Mouse (Mus musculus): ENCODE measurements around the gene Cdyl.

The Cdyl gene

DNA sequence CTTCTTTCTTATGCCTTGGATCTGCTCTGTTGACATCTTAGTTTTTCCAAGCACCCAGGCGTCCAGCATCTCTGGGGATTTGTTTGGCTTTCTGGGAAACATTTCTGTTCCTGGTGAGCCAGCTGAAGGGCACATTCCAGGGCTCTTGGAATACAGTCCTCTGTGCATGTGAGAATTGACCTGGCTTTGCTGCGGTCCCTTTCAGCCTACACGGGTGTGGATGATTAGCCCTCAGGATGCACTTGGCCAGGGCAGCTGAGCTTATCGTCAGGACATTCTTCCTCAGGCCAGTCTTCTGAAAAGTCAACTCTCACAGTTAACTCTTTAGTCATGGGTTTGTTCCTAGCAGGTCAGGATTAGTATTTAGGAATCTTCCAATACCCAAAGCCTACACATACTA lies 136.7 kb downstream of the Cdyl start:
- in situ Hi-C loops (cut with MboI, MseI): no loop called here

DNA sequence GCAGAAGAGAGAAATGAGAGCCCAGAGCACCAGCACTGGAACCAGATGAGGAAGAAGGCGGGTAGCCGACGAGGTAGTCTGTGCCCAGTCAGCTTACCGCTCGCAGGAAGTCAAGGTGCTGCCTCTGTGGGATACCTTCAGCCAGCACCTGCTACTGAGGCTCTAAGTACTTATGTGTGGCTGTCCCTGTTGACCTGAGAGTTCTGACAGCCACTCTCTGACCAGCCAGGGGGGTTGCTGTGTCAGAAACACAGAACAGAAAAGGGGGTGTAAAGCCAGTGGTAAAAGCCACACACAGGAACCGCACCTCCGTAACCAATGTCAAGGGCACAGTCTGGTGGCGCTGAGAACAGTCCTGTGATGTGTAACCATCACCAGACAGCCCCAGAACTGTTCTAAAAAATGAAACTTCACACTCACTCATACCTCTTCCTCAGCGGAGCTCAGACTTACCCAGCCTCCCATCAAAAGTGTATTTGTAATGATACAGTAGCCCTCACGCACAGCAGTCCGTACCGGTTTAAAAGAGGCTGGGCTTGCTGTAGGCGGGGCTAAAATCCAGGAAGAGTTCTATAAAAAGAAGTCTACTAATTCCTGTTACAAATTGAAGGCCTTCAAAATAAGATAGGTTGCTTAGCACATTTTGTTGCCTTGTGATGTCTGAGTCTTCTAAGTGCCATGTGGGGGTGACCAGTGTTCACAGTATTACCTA lies 138.3 kb downstream of the Cdyl start:
- in situ Hi-C loops (cut with MboI, MseI): no loop called here

DNA sequence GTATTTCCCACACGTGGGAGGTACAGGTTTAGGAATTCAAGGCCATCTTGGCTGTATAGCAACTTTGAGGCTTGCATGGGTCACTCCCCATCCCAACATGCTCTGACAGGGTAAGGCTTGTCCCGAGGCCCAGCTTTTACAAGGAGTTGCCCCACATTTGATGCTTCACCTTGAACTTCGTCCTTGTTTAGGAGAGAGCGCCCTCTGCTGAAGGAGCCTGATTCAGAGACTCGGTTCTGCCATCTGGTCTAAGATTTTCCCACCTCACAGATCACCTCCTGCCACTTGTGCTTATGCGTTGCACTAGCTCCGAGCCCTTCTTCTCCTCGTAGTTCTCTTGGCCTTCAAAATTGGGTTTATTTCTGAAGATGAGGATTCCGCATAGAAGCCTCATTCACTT lies 139.0 kb downstream of the Cdyl start:
- in situ Hi-C loops (cut with MboI, MseI): no loop called here

DNA sequence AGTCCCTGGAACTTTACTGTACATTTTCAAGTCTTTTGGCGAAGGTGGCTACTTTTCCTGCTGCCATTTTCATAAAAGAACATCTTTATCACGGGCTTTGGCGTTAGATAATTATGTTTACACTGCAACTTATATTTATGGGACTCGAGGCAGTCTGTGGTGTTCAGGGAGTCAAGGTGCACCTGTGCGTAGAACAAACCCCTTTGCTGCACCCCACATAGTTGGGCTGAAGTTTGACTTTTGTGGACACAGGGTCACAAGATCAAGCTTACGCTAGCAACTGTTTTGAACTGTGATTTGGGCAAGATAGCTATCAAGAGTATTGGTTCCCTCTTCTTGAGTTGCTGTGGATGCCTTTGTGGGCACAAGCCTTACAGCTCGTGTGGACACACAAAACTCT lies 140.6 kb downstream of the Cdyl start:
- in situ Hi-C loops (cut with MboI, MseI): no loop called here

DNA sequence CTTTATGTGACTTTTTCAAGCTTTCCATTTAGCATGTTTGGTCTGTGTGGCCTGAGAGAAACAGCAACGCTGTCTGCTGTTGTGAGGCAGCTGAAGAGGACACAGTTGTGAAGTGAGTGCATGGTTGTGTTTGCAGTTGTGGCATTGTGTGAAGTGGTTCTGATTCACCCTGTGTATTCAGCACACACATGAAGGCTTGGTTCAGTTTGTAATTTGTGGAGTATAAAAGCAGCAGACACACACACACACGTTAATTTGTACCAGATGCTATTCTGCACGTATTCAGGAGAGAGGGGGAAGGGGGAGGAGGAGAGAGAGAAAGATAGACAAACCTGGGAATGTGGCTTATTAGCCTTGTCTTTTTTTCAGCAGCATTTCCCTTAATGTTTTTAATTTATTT lies 146.1 kb downstream of the Cdyl start:
- in situ Hi-C loops (cut with MboI, MseI): no loop called here

- in situ Hi-C loops (cut with MboI, MseI): no loop called here
Observed at GRCm38 (mm10) chr13:35806165-35806564, 146.5 kb downstream of the Cdyl start.

GRCm38 (mm10) chr13:35807016-35807415 lies 147.4 kb downstream of the Cdyl start:
- in situ Hi-C loops (cut with MboI, MseI): no loop called here

GRCm38 (mm10) chr13:35807525-35807924 lies 147.9 kb downstream of the Cdyl start:
- in situ Hi-C loops (cut with MboI, MseI): no loop called here

GRCm38 (mm10) chr13:35807940-35808339 lies 148.3 kb downstream of the Cdyl start:
- in situ Hi-C loops (cut with MboI, MseI): no loop called here

DNA sequence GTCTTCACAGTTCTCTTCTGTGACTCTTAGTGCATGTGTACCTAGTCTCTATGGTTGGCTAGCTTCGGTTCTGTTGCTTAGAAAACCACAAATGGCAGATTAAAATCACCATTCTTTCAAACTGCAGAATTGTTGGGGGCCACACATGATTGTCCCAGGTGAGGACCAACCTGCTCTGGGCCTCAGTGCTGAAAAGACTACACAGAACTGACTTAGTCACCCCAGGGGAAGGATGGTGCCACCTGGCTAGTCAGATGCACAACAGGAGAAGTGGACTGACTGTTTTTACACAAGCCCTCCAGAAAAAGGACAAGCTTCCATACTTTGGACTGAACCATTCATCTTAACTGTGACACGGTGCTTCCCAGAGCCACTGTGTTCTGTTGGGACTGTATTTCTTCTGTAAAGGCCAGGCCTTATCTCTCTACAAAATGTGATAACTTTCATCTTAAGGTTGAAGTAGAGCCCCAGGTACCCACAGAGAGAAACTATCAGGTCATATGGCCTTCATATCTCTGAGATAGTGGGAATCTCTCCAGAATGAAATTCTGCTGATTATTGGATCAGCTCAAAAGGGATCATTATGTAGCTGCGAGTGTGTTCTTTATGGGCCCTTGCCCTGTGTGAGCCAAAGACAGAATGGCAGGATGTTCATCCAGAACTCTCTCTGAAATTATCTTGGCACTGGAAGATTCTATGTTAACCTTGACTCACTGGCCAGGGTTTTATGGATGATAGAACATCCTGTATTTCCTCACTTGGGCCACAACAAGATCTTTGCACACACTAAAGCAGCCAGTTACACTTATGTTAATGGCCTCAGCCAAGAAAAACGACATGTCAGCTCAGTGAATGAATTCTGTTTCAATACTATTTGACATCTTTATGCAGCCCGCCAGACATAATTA lies 149.9 kb downstream of the Cdyl start:
- in situ Hi-C loops (cut with MboI, MseI): no loop called here

DNA sequence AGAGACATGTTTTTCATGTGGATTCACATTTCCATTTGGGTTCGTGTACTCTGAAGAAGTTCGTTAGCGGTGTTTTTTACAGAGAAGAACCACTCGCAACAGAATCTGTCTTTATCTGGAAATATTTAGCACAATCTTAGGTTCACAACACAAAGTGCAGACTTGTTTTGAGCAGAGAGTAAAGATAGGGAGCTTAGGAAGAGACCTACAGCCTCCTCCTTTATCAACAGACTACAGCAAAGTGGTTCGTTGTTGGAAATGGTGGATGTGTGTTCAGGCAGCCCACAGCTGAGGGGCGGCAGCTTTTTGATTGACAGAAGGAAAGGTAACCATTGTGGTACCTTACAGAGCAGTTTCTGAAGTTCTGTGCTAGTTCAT lies 150.5 kb downstream of the Cdyl start:
- in situ Hi-C loops (cut with MboI, MseI): no loop called here

GRCm38 (mm10) chr13:35811361-35812190 lies 151.9 kb downstream of the Cdyl start:
- in situ Hi-C loops (cut with MboI, MseI): no loop called here

DNA sequence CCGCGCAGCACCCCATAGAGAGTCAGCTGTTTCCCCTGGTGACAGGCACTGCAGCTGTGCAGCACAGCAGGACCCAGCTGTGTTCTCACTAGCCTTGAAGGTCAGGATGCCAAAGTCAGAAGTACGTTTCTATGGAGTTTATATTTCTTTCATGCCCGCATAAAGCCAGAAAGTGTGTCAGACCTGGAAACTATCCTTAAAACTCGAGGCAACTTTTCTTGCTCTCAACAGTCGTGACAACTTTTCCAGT lies 152.5 kb downstream of the Cdyl start:
- in situ Hi-C loops (cut with MboI, MseI): no loop called here

DNA sequence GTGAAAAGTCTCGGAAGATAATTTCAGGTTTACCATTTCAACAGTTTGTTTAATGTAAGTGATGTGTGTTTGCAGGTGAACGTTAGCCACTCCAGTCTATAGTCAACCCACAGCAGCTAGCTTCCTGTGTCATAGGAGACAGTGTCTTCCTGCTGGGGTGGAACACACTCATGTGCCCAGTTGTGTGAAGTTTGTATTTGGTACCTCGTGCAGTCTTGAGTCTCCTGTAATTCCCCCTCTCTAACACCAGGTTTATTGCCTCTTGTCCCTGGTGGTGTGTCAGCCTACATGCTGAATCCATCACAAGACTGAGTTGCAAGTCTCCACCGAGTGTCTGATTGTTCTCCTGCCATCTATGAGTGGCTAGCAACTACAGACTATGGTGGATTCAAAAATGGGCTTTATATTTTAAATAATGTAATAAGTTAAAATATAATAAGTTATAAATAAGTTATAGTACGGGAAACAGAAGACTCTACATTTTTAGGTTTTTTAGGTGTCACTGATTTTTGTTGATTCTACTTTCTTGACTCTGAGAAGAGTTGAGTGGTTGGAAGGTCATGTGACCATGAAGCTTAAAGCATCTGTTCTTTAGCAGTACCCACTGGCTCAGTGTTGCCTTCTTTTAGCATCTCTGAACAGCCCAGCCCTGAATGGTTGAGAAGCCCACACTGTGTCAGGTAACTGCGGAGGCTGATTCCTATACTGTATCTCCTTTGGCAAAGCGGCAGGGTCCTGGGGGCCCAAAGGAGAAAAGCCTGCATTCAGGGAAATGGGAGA lies 153.9 kb downstream of the Cdyl start:
- in situ Hi-C loops (cut with MboI, MseI): no loop called here

- in situ Hi-C loops (cut with MboI, MseI): no loop called here
Observed at GRCm38 (mm10) chr13:35815205-35815726, 155.6 kb downstream of the Cdyl start.

GRCm38 (mm10) chr13:35815782-35816368 lies 156.2 kb downstream of the Cdyl start:
- in situ Hi-C loops (cut with MboI, MseI): no loop called here

DNA sequence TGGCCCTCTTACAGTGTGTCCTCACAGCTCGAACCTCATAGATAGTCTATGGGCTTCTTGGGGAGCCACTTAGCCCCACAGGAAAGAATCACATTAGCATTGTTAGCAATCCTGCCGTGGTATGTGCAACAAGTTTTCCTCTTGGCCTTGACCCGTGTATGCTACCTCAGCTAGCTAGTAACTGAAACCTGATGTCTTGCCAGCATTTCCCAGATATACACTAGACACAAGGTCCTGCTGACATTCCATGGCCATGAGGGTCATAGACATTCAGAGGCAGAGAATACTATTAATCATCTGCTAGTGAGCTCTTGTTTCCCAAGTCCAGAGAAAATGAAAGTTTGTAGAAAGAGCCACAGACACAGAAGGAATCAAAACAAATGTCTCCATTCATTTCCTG lies 158.0 kb downstream of the Cdyl start:
- in situ Hi-C loops (cut with MboI, MseI): no loop called here

GRCm38 (mm10) chr13:35818060-35818459 lies 158.4 kb downstream of the Cdyl start:
- in situ Hi-C loops (cut with MboI, MseI): no loop called here

DNA sequence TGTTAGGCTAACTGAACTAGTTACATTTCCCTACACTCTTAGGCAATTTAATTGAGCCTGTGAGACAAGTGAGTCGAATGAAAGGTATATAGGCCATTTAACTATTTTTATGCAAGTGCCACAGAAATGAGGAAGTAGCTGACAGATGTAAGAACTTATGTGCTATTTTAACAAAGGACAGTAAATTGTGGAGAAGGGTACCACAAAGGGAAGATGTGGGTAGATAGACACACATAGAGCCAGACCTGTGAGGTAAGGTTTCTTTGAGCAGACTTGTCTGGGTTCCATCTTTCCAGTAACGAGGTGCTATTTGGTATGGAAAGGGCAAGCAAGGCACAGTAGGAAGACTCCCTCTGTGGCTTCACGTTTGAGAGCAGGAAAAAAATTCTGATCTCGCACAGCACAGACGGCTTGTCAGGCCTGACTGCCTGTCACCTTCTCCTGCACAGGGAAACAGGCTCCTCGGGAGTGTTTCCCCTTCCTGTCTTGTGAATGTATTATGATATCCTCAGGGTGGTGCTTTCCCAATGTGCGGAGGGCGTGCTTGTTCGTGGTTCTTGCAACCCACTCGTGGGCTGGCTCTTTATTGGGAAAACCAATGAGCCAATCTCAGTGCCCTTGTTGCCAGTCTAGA lies 162.3 kb downstream of the Cdyl start:
- in situ Hi-C loops (cut with MboI, MseI): no loop called here

DNA sequence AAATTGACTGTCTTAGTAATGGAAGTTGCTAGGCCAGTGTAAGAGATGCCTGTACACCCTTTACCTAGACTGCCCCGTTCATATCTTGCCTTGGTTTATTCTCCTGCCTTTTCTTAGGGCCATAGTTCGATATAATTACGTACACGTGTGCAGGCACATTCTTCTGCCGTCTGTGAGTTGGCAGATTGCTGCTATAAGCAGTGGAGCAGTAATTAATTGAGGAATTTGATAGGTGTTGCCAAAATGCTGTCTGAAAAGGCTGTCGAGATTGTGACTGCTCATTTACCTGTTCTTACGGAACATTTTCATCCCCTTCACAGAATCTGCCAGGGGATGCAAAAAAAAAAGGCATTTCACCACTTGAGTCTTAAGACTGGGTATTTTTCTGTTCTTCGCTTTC lies 163.2 kb downstream of the Cdyl start:
- in situ Hi-C loops (cut with MboI, MseI): no loop called here

DNA sequence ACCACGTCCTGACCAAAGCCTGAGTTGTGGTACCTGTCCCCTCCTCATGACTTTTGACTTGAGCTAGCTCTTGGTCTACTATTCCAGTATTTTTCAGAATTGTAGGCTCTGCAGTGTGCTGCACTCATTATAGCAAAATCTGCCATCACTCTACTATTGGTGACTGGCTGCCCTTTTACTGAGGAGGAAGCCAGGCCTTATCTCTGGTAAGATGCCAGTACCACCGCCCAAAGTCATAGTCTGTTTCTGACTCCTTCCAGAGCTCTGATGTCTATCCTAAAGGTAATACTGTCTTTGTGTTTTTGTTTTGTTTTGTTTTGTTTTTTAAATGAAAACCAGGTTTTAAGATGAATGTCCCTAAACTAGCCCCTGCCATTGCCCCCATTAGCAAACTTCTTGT lies 166.0 kb downstream of the Cdyl start:
- in situ Hi-C loops (cut with MboI, MseI): no loop called here
